Mouse (Mus musculus): Measurements from ENCODE around the gene Ptprz1.
"Not testable (repeated sequence)": the region's sequence is repeated elsewhere in the genome, so short reads cannot be mapped to it uniquely, and the experiment has no call there.

Gene Ptprz1

DNA sequence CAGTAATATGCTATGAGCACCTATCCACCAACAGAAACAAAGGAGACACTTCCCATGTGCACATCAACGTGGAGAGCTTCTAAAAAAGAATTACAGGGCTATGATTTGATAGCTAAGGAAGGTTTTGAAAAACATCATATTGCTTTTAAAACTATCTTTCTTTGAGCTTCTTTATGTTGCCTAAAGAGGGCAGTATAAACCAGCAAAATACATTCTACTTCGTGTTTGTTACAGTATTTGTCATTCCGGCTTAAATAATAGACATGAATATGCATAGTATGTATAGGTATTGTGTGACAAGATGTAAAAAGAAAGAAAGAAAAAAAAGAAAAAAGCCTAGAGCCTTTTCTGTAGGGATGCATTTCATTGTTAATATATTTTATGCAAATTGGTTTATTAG, 127.8 kb downstream of the Ptprz1 start:
- DNase-seq (ENCODE audit: low spot score in 2 of 2), result no peak

DNA sequence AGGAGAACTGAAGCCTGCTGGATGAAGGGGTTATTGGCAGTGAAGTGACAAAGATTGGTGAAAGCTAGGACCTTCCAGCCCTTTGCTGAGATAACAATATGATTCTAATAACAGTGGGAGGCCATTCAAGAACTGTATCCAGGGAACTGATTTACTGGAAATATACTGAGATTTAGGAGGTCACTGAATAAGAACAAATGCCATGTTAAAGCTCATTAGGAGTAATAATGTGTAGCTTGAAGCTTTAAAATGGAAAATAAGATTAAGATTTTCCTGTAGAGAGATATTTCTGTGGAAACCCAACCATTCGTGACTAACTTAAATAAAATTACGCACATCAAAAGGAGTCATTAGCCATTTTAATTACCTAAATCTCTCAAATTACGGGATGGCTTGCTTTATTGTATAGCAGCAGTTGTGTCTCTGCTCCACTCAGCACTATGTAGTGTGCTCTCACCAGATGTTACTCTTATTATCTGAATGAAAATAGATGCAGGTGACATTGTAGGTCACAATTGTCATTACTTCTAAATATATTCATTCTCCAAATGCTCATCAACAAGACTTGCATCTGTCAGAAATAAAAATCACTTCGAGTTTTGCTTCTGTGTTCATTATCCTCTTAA, 139.8 kb downstream of the Ptprz1 start:
- no peak for DNase-seq (ENCODE audit: low spot score in 2 of 2)

DNA sequence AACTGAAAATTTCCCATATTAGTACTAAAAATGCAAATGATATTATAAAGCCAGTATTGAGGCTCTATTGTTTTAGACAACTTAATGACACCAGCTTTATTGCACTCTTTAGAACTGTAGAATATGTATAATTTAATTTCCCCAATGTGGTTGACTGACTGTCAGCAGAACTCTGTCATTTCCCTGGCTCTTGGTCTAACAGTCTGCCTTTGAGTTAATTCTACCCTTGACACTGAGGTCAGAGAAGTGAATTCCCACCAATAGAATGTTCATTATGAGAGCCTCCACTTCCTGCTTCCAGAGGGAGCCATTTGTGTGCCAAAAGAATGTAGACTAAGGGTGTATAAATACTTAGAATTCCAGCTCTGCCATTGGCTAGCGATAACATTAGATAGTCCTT, 152.9 kb downstream of the Ptprz1 start:
- no peak for DNase-seq (ENCODE audit: low spot score in 2 of 2)

DNA sequence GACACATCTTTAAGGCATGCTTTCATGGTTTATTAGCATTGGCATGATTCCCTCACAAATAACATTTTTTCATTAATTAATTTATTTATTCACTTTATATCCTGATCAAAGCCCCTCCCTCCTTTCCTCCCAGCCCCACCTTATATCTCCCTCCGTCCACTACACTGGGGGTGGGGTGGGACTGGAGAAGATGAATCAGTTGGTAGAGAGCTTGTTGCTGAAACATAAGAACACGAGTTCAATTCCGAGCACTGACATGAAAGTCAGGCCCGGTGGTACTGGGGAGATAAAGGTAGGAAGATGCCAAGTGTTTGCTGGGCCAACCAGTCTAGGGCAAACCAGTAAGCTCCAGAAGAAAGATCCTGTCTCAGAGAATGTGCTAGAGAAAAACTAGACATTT, 173.5 kb downstream of the Ptprz1 start:
- no peak for DNase-seq (ENCODE audit: low spot score in 2 of 2)

DNA sequence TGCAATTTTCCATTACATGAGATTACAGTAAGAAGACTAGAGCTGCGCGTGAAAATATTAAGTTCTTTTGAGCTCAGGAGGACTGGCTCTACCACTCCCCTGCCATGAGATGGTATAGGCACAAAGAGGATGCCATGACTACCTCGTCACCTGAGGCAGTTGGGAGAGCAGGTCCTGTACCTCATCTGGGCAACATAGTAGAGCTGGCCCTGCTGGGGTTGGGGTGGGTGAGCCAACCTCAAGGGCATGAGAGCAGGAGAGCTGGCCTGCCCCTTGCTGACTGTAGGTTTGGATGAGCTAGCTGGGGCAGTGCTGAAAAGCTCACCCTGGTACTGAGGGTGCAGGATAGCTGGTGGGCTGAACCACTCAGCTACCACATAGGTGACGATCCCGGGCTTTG, 180.4 kb downstream of the Ptprz1 start:
- no peak for DNase-seq (ENCODE audit: low spot score in 2 of 2)

DNA sequence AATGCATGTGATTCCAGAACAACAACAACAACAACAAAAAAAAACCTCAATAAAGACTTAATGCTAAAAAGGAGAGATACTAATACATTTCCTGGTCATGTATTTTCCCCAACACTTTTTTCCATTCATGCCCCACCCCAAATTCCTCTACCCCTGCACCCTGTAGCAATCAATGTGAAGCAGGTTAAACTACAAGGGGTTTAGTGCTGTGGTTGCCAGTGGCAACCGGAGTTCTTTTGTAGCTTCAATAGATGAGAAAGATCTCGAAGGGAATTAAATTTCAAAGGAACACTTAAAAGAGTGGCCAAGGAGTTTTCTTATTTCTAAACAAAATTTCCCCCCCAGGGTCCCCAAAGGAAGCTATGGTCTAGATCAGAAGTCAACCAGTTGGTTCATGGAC, 200.8 kb downstream of the Ptprz1 start:
- no peak for DNase-seq (ENCODE audit: low spot score in 2 of 2)

DNA sequence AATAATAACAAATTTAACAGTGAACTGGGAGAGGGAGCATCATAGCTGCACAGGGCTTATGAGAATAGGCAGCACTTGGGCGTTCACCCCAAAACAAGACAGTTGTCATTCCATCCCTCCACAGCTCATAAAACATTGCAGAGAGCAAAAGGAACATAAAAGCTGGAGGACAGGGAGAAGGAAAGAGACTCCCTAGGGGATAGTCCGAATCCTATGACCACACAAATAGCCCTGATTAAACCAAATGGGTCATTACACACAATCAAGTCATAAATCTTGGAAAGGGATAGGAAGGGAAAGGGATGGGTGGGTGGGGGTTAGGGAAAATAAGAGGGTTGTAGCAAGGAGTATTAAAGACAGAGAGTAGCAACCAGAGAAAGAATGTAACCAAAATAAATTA, 203.0 kb downstream of the Ptprz1 start:
- no peak for DNase-seq (ENCODE audit: low spot score in 2 of 2)

DNA sequence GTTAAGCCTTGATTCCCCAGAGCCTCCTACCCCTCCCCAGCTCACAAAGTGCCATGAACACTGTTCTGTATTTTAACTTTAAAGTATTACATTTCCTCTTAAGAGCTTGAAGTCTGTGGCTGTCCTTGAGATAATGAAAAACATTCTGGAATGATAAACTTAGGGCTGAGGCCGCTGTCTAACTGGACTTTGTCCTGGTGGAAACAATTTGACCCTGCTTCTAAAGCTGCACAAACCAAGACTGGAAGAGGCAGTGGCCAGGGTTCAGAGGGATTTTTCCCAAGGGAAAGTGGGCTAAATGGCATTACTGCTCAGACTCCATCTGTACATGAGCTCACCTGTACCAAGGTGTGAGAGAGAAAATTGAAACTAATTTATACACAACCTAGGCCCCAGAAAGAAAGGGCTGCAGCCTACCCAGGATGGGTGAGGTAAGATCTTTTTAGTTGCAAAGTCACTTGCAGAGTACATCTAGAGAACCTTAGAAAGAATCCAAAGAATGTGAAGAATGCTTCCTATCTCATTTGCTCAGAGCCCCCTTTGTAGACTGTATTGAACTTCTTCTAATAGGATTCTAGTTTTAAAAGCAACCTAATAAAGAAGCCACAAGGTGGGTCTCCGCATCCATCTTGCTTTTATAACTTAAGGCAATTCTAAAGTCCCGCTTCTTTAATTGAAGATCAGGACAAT, 204.8 kb downstream of the Ptprz1 start:
- DNase-seq (ENCODE audit: low spot score in 2 of 2), result no peak

DNA sequence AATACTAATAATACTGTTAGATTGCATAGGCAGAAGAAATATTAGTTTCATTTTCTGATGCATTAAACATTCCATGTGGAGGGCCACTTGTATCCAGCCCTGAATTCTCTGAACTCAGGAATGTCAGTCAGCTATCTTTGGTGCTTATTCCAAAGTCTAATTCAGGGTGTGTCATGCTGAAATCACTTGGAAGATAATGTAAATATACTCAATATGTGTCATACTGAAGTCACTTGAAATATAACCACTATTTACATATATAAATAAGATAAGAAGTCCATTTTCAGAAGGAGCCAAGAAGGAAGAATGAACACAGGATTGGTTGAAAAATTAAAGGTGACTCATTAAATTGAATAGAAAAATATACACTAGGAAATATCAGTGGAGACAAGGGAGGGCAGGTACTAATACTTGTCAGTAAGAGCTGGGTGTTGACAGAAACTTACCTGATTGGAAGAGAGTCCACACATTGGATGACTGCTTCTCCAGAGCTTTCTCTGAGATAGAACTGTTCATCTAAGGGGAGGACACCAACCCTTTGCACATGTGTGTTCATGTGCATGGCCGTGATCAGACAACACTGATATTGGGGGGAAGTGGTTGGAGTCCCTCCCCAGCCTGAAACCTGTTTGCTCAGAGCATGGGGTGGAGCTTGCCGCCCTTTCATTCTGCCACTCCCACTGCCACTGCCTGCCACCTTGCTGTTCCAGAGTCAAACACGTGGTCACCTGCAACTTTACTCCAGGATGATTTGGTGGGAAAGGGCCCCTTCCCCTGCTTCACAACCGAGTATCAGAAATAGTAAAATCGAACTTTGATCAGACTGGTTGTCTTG, 209.5 kb downstream of the Ptprz1 start:
- DNase-seq (ENCODE audit: low spot score in 2 of 2), result no peak

DNA sequence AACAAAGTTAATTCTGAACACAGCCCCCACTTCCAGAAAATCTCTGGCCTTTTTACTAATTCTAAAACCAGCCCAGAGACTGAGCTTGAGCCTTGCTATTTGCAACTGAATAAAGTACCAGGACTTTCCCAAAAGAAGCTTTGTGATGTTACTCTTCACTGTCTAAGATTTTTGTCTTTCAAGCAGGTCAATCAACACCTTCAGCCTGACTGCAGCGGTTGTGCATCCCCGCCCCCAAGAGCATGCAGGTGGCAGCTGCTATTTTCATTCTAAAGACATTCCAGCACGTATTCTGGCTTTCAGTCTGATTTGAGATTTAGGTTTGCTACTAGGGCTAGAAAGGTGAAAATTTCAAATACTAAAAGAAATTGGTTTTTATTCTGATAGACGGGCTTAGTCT, 214.0 kb downstream of the Ptprz1 start:
- not testable (repeated sequence) for DNase-seq (ENCODE audit: low spot score in 2 of 2)

DNA sequence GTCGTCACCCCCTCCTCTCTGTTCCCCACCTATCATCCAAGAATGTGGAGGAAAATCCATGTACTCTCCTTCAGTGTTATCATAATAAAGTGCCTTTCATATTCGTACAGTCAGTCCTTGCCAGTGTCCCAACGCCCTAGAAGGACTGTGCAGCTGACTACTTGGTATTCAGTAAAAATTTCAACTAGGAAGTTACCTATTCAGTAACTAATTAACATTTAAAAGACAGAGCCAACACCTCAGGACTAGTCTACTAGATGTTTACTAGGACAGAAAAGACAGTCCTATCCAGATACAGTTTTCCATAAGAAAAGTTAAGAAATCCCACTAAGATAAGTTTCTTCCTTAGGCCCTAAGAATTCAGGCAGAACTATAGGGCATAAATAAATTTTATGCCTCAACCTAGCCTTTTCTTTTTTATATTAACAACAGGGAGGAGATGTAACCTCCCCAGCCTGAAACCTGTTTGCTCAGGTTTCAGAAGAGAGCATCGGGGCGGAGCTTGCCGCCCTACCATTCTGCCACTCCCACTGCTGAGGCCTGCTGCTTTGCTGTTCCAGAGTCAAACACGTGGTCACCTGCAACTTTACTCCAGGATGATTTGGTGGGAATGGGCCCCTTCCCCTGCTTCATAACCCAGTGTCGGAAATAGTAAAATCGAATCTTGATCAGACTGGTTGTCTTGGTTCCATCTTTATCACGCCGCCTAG, 215.2 kb downstream of the Ptprz1 start:
- DNase-seq (ENCODE audit: low spot score in 2 of 2), result not testable (repeated sequence)

All from spleen, postnatal 4 days (tissue).